Mouse (Mus musculus) liver, embryonic 14.5 days (tissue): ENCODE measurements at regions not wholly inside any gene's neighbourhood (a gene's known extent, or its start where the extent isn't known, plus 50 kb on each side); places are given as distances from the start of the nearest gene placed in this dataset.

Source experiments
- ATAC-seq: fragments of 200-750 bp; cut with Nextera tagmentation; 2 replicates; pipeline ENCODE4 v1.8.0; 2017; ENCODE audit warnings: moderate number of reproducible peaks, mild to moderate bottlenecking, moderate library complexity; ENCODE audit not compliant: insufficient read depth
- DNase-seq, 3 experiments: peaks; one replicate each; pipeline ENCODE4 v3.0.0-alpha.2; 2012 to 2013; ENCODE audit warnings: low read depth in 3 of 3, low spot score in 3 of 3
- H3K27ac ChIP-seq: fragments of 300-500 bp; sonication (generic); 2 replicates; pipeline ENCODE4 v1.5.1; 2014; ENCODE audit warnings: moderate library complexity, mild to moderate bottlenecking, control low read depth, inconsistent platforms
- H3K27me3 ChIP-seq: fragments of 300-500 bp; sonication (generic); 2 replicates; pipeline ENCODE4 v1.6.1; 2014; ENCODE audit warnings: mild to moderate bottlenecking, low read length, moderate library complexity; ENCODE audit not compliant: control insufficient read depth, insufficient read depth
- H3K36me3 ChIP-seq: fragments of 300-500 bp; sonication (generic); replicated peaks from 2 replicates; pipeline ENCODE4 v1.6.1; 2014; ENCODE audit warnings: low read depth; ENCODE audit not compliant: control insufficient read depth, insufficient read depth
- H3K4me1 ChIP-seq, 2 experiments: fragments of 200-500 bp in 1 of 2; fragments of 300-500 bp in 1 of 2; sonication (generic) in 1 of 2; replicated peaks; 2 replicates each; pipeline ENCODE4 v1.6.1; 2012 to 2014; ENCODE audit warnings: antibody characterized with exemption in 1 of 2, inconsistent platforms in 1 of 2, low read length in 1 of 2; ENCODE audit not compliant: control insufficient read depth in 2 of 2, insufficient read depth in 2 of 2
- H3K4me2 ChIP-seq: fragments of 300-500 bp; sonication (generic); 2 replicates; pipeline ENCODE4 v1.6.1; 2014; ENCODE audit warnings: low read depth, mild to moderate bottlenecking, control low read depth, moderate library complexity
- H3K4me3 ChIP-seq, 2 experiments: fragments of 200-500 bp in 1 of 2; fragments of 300-500 bp in 1 of 2; sonication (generic) in 1 of 2; 2 replicates each; pipeline ENCODE4 v1.5.1; 2012 to 2014; ENCODE audit warnings: low read depth in 2 of 2, low read length in 2 of 2, mild to moderate bottlenecking in 2 of 2, control low read depth in 1 of 2, inconsistent platforms in 1 of 2, moderate library complexity in 1 of 2; ENCODE audit not compliant: insufficient read depth in 1 of 2
- H3K9ac ChIP-seq: fragments of 300-500 bp; sonication (generic); replicated peaks from 2 replicates; pipeline ENCODE4 v1.6.1; 2014; ENCODE audit warnings: mild to moderate bottlenecking, control low read depth, moderate library complexity
- H3K9me3 ChIP-seq: fragments of 300-500 bp; sonication (generic); 2 replicates; pipeline ENCODE4 v1.6.1; 2016; ENCODE audit warnings: low read length, mixed read lengths; ENCODE audit not compliant: control insufficient read depth
- CTCF ChIP-seq: IDR thresholded peaks from 2 replicates; pipeline ENCODE4 v1.5.1; 2016; ENCODE audit warnings: antibody characterized with exemption, low read depth, control low read depth
- EP300 ChIP-seq: IDR thresholded peaks from 2 replicates; pipeline ENCODE4 v1.6.1; 2016; ENCODE audit warnings: antibody characterized with exemption, low read depth
- WGBS: fragments of 180-500 bp; shearing (Covaris S2); extraction: QIAGEN DNeasy Blood & Tissue Kit; methylation state at CpG from one replicate; pipeline ENCODE4 v1.1.7; 2014; ENCODE audit not compliant: insufficient replicate concordance; 5-methylcytosine and 5-hydroxymethylcytosine counted together

GRCm38 (mm10) chr13:28500697-28501096 lies 243.4 kb downstream of the Gm11361 start:
- H3K9me3 ChIP-seq: no peaks in the 10 kb centered on the region
- 66% methylated on average over 6 of the region's 6 CpGs for WGBS
- H3K9ac ChIP-seq: no peak overlapping the region
- H3K4me1 ChIP-seq: peaks cover 0 to 4% of the 10 kb centered on the region in 2 experiments; a peak in 2 of 4 replicates
- H3K27ac ChIP-seq: no peak overlapping the region
- TF ChIP-seq CTCF (no peak), EP300 (no peak)
- no peaks in the 10 kb centered on the region for H3K27me3 ChIP-seq
- H3K36me3 ChIP-seq: no peaks in the 10 kb centered on the region
- ATAC-seq (no peak), DNase-seq (no peak)
- no peak overlapping the region for H3K4me2 ChIP-seq
- no peak overlapping the region for H3K4me3 ChIP-seq

DNA sequence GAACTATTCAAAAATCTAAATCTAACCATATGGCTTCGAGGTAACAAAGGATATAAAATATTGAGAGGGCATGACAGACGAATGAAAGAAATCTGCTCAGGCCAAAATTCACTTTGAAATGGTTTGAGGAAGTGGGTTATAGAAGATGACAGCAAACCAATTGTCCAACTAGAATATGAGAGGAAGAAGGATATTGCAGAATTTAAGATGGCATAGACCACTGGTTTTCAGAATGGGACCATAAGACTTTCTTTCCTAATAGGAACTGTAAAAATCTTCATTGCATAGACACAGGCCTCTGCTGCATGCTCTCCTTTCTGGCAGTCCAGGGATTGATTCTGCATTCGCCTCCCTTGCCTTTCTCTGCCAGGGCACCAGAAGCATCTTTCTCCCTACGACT lies 240.2 kb downstream of the Gm11361 start:
- Histone ChIP-seq H3K9me3 (no peaks in the 10 kb centered on the region), H3K4me2 (no peak overlapping the region), H3K27ac (no peak overlapping the region), H3K27me3 (no peaks in the 10 kb centered on the region), H3K36me3 (no peaks in the 10 kb centered on the region), H3K4me3 (no peak overlapping the region), H3K4me1 (peaks cover 0 to 2% of the 10 kb centered on the region in 2 experiments; a peak in 2 of 4 replicates), H3K9ac (no peak overlapping the region)
- DNase-seq (no peak), ATAC-seq (no peak)
- WGBS: 57% methylated on average over 4 of the region's 4 CpGs
- TF ChIP-seq EP300 (no peak), CTCF (no peak)

- Histone ChIP-seq H3K27ac (no peak overlapping the region), H3K36me3 (no peaks in the 10 kb centered on the region), H3K4me1 (no peaks in the 10 kb centered on the region), H3K9me3 (no peaks in the 10 kb centered on the region), H3K4me2 (no peak overlapping the region), H3K9ac (no peak overlapping the region), H3K4me3 (no peak overlapping the region), H3K27me3 (no peaks in the 10 kb centered on the region)
- WGBS: 66% methylated on average over 2 of the region's 2 CpGs
- TF ChIP-seq EP300: no peak
- TF ChIP-seq CTCF: no peak
- ATAC-seq (no peak), DNase-seq (no peak)
These were observed 234.7 kb downstream of the Gm11361 start for GRCm38 (mm10) chr13:28492015-28492414.

DNA sequence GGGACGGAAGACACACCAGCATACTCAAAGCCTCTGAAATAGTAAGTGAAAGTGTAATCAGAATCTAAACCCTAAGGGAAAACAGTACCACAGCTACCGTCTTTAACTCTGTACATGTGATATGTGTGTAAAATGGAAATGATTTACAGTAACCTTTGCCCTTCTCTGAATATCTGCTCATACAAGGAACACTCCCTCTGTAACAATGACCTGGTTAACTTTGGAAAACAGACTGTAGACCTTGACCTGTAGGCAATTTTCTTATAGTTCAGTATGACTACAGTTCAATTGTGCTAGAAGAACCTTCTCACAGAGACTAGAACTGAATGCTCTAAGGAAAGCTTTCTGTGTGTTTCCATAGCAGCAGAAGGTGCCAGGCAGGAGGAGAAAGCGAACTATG lies 226.4 kb downstream of the Gm11361 start:
- Histone ChIP-seq H3K9me3 (no peaks in the 10 kb centered on the region), H3K9ac (no peak overlapping the region), H3K4me3 (no peak overlapping the region), H3K27me3 (no peaks in the 10 kb centered on the region), H3K4me1 (no peaks in the 10 kb centered on the region), H3K4me2 (no peak overlapping the region), H3K27ac (no peak overlapping the region), H3K36me3 (no peaks in the 10 kb centered on the region)
- ATAC-seq (no peak), DNase-seq (no peak)
- TF ChIP-seq EP300 (no peak), CTCF (no peak)
- WGBS: 51% methylated on average over 3 of the region's 3 CpGs

DNA sequence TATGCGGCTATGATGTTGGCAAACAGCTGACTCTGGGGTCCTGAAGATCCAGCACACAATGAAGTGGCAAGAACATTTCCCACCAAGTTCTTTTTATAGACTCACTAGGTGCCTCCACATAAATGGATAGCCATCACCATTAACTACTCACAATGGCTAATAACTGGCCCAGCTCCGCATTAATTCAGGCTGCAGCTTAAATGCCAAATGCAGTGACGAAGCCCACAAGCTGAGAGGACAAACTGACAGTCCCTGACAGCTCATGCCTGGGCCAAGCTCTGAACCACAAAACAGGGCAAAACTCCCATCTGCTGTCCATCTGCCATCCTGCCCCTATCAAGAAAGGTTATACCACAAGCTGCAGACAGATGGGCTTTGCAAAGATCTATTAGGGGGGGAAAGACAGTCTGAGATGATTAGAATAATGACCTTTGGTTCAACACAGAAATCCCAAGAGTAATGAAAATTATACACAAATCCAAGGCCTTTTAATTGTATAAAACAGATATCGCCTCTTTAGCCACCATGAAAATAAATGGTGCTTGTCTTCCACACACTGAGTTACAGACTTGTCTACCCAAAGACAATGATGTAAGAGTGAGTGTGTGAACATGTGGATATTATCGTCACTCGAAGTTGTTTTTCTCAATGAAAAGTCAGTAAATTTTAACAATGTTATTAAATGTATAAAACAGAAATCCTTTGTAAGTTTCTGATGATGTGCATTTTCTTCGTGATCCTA lies 224.1 kb downstream of the Gm11361 start:
- H3K27ac ChIP-seq: no peak overlapping the region
- no peaks in the 10 kb centered on the region for H3K27me3 ChIP-seq
- no peaks in the 10 kb centered on the region for H3K36me3 ChIP-seq
- H3K9me3 ChIP-seq: no peaks in the 10 kb centered on the region
- 66% methylated on average over 7 of the region's 7 CpGs for WGBS
- no peaks in the 10 kb centered on the region for H3K4me1 ChIP-seq
- TF ChIP-seq EP300: no peak
- no peak for TF ChIP-seq CTCF
- no peak for DNase-seq
- H3K4me3 ChIP-seq: no peak overlapping the region
- no peak overlapping the region for H3K4me2 ChIP-seq
- no peak overlapping the region for H3K9ac ChIP-seq
- ATAC-seq: no peak
